In genomic region chr5:90564161-90564560, GRCm38 (mm10) we compare ENCODE assay signal across 26 mouse cellular contexts. TPM values are rescaled to one million over a fixed set of nuclear protein-coding genes. Genes with fewer than 3 reads are reported as not detected.
A peak's percentile ranks its signal among the peaks of the same experiment; 100 is the strongest.
DNase-seq lines count a peak whose midpoint lies in the region; ATAC-seq and TF ChIP-seq lines count a peak whose summit lies in the region.
"Had no signal": no experiment of that assay in that cellular context is flagged by ENCODE, and none has a peak within 500 bp of the region (broad histone marks: within the 10 kb centered on the region; RNA-seq: fewer than 3 reads in every experiment).

No protein-coding gene starts in this region.

- ATAC-seq in liver, embryonic 12.5 days, result no peak
- ATAC-seq: activated CD4-positive, CD25-positive, alpha-beta regulatory T cell, adult 4 months; forebrain, embryonic 16.5 days; Patski had no signal

- H3K36me3 ChIP-seq in liver, adult 2 months (ENCODE audit: control insufficient read depth, insufficient read depth, low read length), result peaks cover 6% of the 10 kb centered on the region; the same call in 1 of the 2 replicates
- H3K36me3 ChIP-seq in liver, embryonic 12.5 days, result no peaks in the 10 kb centered on the region
- H3K36me3 ChIP-seq: embryonic facial prominence, embryonic 13.5 days; forebrain, embryonic 12.5 days; heart, embryonic 15.5 days; hindbrain, embryonic 10.5 days had no signal

- no peak overlapping the region for H3K4me2 ChIP-seq in liver, embryonic 12.5 days
- H3K4me2 ChIP-seq: embryonic facial prominence, embryonic 13.5 days; forebrain, embryonic 12.5 days; heart, embryonic 11.5 days; heart, embryonic 15.5 days; hindbrain, embryonic 14.5 days had no signal

- peaks cover 18% of the 10 kb centered on the region for H3K4me1 ChIP-seq in liver, adult 2 months (ENCODE audit: control insufficient read depth, insufficient read depth, low read length)
- H3K4me1 ChIP-seq in liver, embryonic 12.5 days, result 0 out of 2 replicates have a peak, but pooled peaks cover 2% of the 10 kb centered on the region
- H3K4me1 ChIP-seq: embryonic facial prominence, embryonic 13.5 days; forebrain, embryonic 12.5 days; hindbrain, embryonic 10.5 days had no signal

- intact Hi-C loops in heart, postnatal 10 days (cut with DNase I), result no loop called here

- no peak for TF ChIP-seq CTCF in liver, adult 2 months (IDR thresholded peaks at IDR 0.05; ENCODE audit: low read depth, low read length)

- WGBS in liver, adult 2 months, result 37% methylated on average over 4 of the region's 4 CpGs
- 81% methylated on average over 4 of the region's 4 CpGs for WGBS in liver, embryonic 12.5 days (ENCODE audit: insufficient replicate concordance)

- H3K4me3 ChIP-seq in liver, adult 2 months (ENCODE audit: insufficient read depth, low read depth, low read length), result no peak overlapping the region
- no peak overlapping the region for H3K4me3 ChIP-seq in liver, embryonic 12.5 days
- H3K4me3 ChIP-seq: embryonic facial prominence, embryonic 13.5 days; forebrain, embryonic 12.5 days; heart, adult 2 months; heart, embryonic 15.5 days; hindbrain, embryonic 10.5 days had no signal

- H3K27me3 ChIP-seq in liver, adult 2 months (ENCODE audit: control insufficient read depth, insufficient read depth, low read length), result no peaks in the 10 kb centered on the region
- no peaks in the 10 kb centered on the region for H3K27me3 ChIP-seq in liver, embryonic 12.5 days (replicated peaks)
- H3K27me3 ChIP-seq: embryonic facial prominence, embryonic 13.5 days; forebrain, embryonic 12.5 days; heart, embryonic 15.5 days; Patski had no signal

- H3K79me2 ChIP-seq in liver, adult 2 months (ENCODE audit: control insufficient read depth, insufficient read depth, low read length), result 0 out of 2 replicates have a peak, but pooled peaks cover 3% of the 10 kb centered on the region

- H3K9me3 ChIP-seq in liver, embryonic 12.5 days (replicated peaks), result no peaks in the 10 kb centered on the region
- H3K9me3 ChIP-seq: embryonic facial prominence, embryonic 13.5 days; forebrain, embryonic 12.5 days; heart, embryonic 15.5 days; hindbrain, embryonic 10.5 days had no signal

- no peak for TF ChIP-seq POLR2A in liver, adult 2 months (IDR thresholded peaks at IDR 0.05; ENCODE audit: extremely low read depth, insufficient read depth, low read length)

- peak overlapping the region; percentile 32 for H3K27ac ChIP-seq in liver, adult 2 months (replicated peaks; ENCODE audit: insufficient read depth, low read depth, low read length)
- H3K27ac ChIP-seq in liver, embryonic 12.5 days, result no peak overlapping the region
- H3K27ac ChIP-seq: embryonic facial prominence, embryonic 13.5 days; forebrain, embryonic 12.5 days; heart, adult 2 months; heart, embryonic 15.5 days; hindbrain, embryonic 10.5 days; hindbrain, embryonic 14.5 days had no signal

- peak; percentile 18 for DNase-seq in heart, adult 11 months
- no peak for DNase-seq in heart, postnatal 10 days
- DNase-seq in liver, adult 2 months (ENCODE audit: extremely low read depth, low read depth, low spot score), result no peak
- DNase-seq in NIH3T3 (ENCODE audit: low read depth), result peak; percentile 21
- DNase-seq in telencephalon, adult 2 months (ENCODE audit: low read depth, low spot score), result peak; percentile 72
- no peak for DNase-seq in lung, postnatal 4 days
- DNase-seq: adrenal gland, postnatal 14 days; cerebellum, adult 18-20 months; cerebellum, adult 9-11 months; cerebellum, postnatal 36 days; gastrocnemius, postnatal 10 days; heart, adult 2 months had no signal

- no peak overlapping the region for H3K9ac ChIP-seq in liver, adult 2 months (ENCODE audit: low read depth, low read length)
- no peak overlapping the region for H3K9ac ChIP-seq in liver, embryonic 12.5 days
- H3K9ac ChIP-seq: embryonic facial prominence, embryonic 13.5 days; forebrain, embryonic 12.5 days; heart, embryonic 15.5 days; hindbrain, embryonic 14.5 days had no signal

RNA-seq across cellular contexts. Expression of gene 5830473C10Rik, which starts 3.3 kb away (rescaled TPM):
- not detected for total RNA-seq in heart, postnatal 10 days (2021)
- total RNA-seq in liver, adult 2 months (2014; rRNA removed), result 22.2 and 39.4 TPM in 2 replicates
- 20.6 and 36.0 TPM in 2 replicates for polyA plus RNA-seq in liver, adult 2 months (2012; rRNA removed)
- polyA plus RNA-seq in liver, embryonic 12.5 days (2016; fragmentation: Nextera tagmentation; extraction: Ambion mirVana), result 0.12 and 0.25 TPM in 2 replicates
- total RNA-seq: adrenal gland, adult 18-20 months; gastrocnemius, postnatal 10 days; heart, adult 2 months; heart, postnatal 25 days had no signal
- polyA plus RNA-seq: activated CD4-positive, CD25-positive, alpha-beta regulatory T cell, adult 4 months; C2C12; embryonic facial prominence, embryonic 13.5 days; forebrain, embryonic 12.5 days; forebrain, embryonic 16.5 days; heart, adult 2 months; heart, embryonic 11.5 days; heart, embryonic 15.5 days had no signal

RNA-seq across cellular contexts. Expression of gene Afm, which starts 45.4 kb away (rescaled TPM):
- not detected for total RNA-seq in heart, postnatal 10 days (2021)
- total RNA-seq in liver, adult 2 months (2014; rRNA removed), result 233 and 234 TPM in 2 replicates
- 108 and 116 TPM in 2 replicates for polyA plus RNA-seq in liver, adult 2 months (2012; rRNA removed)
- 8.1 and 9.2 TPM in 2 replicates for polyA plus RNA-seq in liver, embryonic 12.5 days (2016; fragmentation: Nextera tagmentation; extraction: Ambion mirVana)
- total RNA-seq: heart, adult 2 months; heart, postnatal 25 days; MEL had no signal
- polyA plus RNA-seq: C2C12; embryonic facial prominence, embryonic 13.5 days; forebrain, embryonic 12.5 days; forebrain, embryonic 16.5 days; heart, adult 2 months; heart, embryonic 11.5 days; heart, embryonic 15.5 days; hindbrain, embryonic 10.5 days; hindbrain, embryonic 14.5 days had no signal

Comparison
In these comparisons a context has a peak if more than half of its experiments do, and no peak if none do; other contexts are left out.
1. DNase-seq: peak in heart, adult 11 months (single experiment), NIH3T3 (single experiment) and telencephalon, adult 2 months (single experiment); none in heart, postnatal 10 days (0 of 2), liver, adult 2 months (single experiment) and lung, postnatal 4 days (0 of 2).
2. RNA of gene 5830473C10Rik, which starts 3.3 kb away (total RNA-seq): 22.2 to 39.4 TPM in liver, adult 2 months; not detected in heart, postnatal 10 days; every median in the first group is over 10 times any median in the second.
3. RNA of gene Afm, which starts 45.4 kb away (total RNA-seq): 233 to 234 TPM in liver, adult 2 months; not detected in heart, postnatal 10 days; every median in the first group is over 100 times any median in the second.